Mouse (Mus musculus): ENCODE data around the gene Aifm3. TPM values are rescaled to one million over a fixed set of nuclear protein-coding genes. Genes with fewer than 3 reads are reported as not detected.

Gene Aifm3
- polyA plus RNA-seq, 1 experiment = 4.6 TPM

- TF ChIP-seq CTCF (IDR thresholded peaks at IDR 0.05; ENCODE audit: control insufficient read depth, insufficient read depth, insufficient replicate concordance, low read depth, low read length) = no peak
- H3K36me3 ChIP-seq (ENCODE audit: control insufficient read depth, insufficient read depth, low read length) = no peaks in the 10 kb centered on the region; the same call in none of the 2 replicates
- no peak overlapping the region for H3K27ac ChIP-seq (ENCODE audit: control insufficient read depth, insufficient read depth, low read depth, low read length)
- H3K4me3 ChIP-seq (ENCODE audit: control insufficient read depth, low read depth, low read length) = no peak overlapping the region
- H3K4me1 ChIP-seq (ENCODE audit: control insufficient read depth, insufficient read depth, low read length) = peaks cover 7% of the 10 kb centered on the region
- H3K27me3 ChIP-seq (ENCODE audit: control insufficient read depth, insufficient read depth, low read length) = no peaks in the 10 kb centered on the region
Observed at GRCm38 (mm10) chr16:17486505-17486904, 2.9 kb upstream of the Aifm3 start.

- no peak for TF ChIP-seq POLR2A (IDR thresholded peaks at IDR 0.05; ENCODE audit: control insufficient read depth, low read depth, low read length)
- TF ChIP-seq CTCF (IDR thresholded peaks at IDR 0.05; ENCODE audit: control insufficient read depth, insufficient read depth, insufficient replicate concordance, low read depth, low read length) = peak; percentile 30; the same call in 1 of the 2 replicates
- Histone ChIP-seq H3K4me1 (ENCODE audit: control insufficient read depth, insufficient read depth, low read length) (peaks cover 7% of the 10 kb centered on the region), H3K36me3 (ENCODE audit: control insufficient read depth, insufficient read depth, low read length) (no peaks in the 10 kb centered on the region; the same call in 1 of the 2 replicates), H3K27me3 (ENCODE audit: control insufficient read depth, insufficient read depth, low read length) (no peaks in the 10 kb centered on the region), H3K4me3 (ENCODE audit: control insufficient read depth, low read depth, low read length) (peak overlapping the region; percentile 32; the same call in 1 of the 2 replicates), H3K27ac (ENCODE audit: control insufficient read depth, insufficient read depth, low read depth, low read length) (no peak overlapping the region)
Observed at GRCm38 (mm10) chr16:17488478-17489468, 638 bp upstream of the Aifm3 start.

- Histone ChIP-seq H3K27me3 (ENCODE audit: control insufficient read depth, insufficient read depth, low read length) (no peaks in the 10 kb centered on the region), H3K4me1 (ENCODE audit: control insufficient read depth, insufficient read depth, low read length) (peaks cover 7% of the 10 kb centered on the region), H3K27ac (ENCODE audit: control insufficient read depth, insufficient read depth, low read depth, low read length) (no peak overlapping the region), H3K36me3 (ENCODE audit: control insufficient read depth, insufficient read depth, low read length) (no peaks in the 10 kb centered on the region), H3K4me3 (ENCODE audit: control insufficient read depth, low read depth, low read length) (no peak overlapping the region)
- TF ChIP-seq CTCF (IDR thresholded peaks at IDR 0.05; ENCODE audit: control insufficient read depth, insufficient read depth, insufficient replicate concordance, low read depth, low read length) = no peak
- TF ChIP-seq POLR2A (IDR thresholded peaks at IDR 0.05; ENCODE audit: control insufficient read depth, low read depth, low read length) = no peak
Observed at GRCm38 (mm10) chr16:17491154-17491553, 1.7 kb downstream of the Aifm3 start.

- H3K27ac ChIP-seq (ENCODE audit: control insufficient read depth, insufficient read depth, low read depth, low read length) = no peak overlapping the region
- TF ChIP-seq POLR2A (IDR thresholded peaks at IDR 0.05; ENCODE audit: control insufficient read depth, low read depth, low read length) (no peak), CTCF (IDR thresholded peaks at IDR 0.05; ENCODE audit: control insufficient read depth, insufficient read depth, insufficient replicate concordance, low read depth, low read length) (no peak)
- no peaks in the 10 kb centered on the region for H3K27me3 ChIP-seq (ENCODE audit: control insufficient read depth, insufficient read depth, low read length)
- H3K4me3 ChIP-seq (ENCODE audit: control insufficient read depth, low read depth, low read length) = no peak overlapping the region
- no peaks in the 10 kb centered on the region for H3K36me3 ChIP-seq (ENCODE audit: control insufficient read depth, insufficient read depth, low read length)
- H3K4me1 ChIP-seq (ENCODE audit: control insufficient read depth, insufficient read depth, low read length) = peaks cover 7% of the 10 kb centered on the region
Observed at GRCm38 (mm10) chr16:17491896-17492561, 2.6 kb downstream of the Aifm3 start.

- Histone ChIP-seq H3K27ac (ENCODE audit: control insufficient read depth, insufficient read depth, low read depth, low read length) (peak overlapping the region; percentile 44), H3K4me1 (ENCODE audit: control insufficient read depth, insufficient read depth, low read length) (no peaks in the 10 kb centered on the region; the same call in 1 of the 2 replicates), H3K4me3 (ENCODE audit: control insufficient read depth, low read depth, low read length) (no peak overlapping the region), H3K36me3 (ENCODE audit: control insufficient read depth, insufficient read depth, low read length) (no peaks in the 10 kb centered on the region), H3K27me3 (ENCODE audit: control insufficient read depth, insufficient read depth, low read length) (no peaks in the 10 kb centered on the region)
- TF ChIP-seq CTCF (IDR thresholded peaks at IDR 0.05; ENCODE audit: control insufficient read depth, insufficient read depth, insufficient replicate concordance, low read depth, low read length) (no peak), POLR2A (IDR thresholded peaks at IDR 0.05; ENCODE audit: control insufficient read depth, low read depth, low read length) (no peak)
Observed at GRCm38 (mm10) chr16:17496499-17497305, 7.3 kb downstream of the Aifm3 start.

- Histone ChIP-seq H3K4me1 (ENCODE audit: control insufficient read depth, insufficient read depth, low read length) (no peaks in the 10 kb centered on the region), H3K36me3 (ENCODE audit: control insufficient read depth, insufficient read depth, low read length) (no peaks in the 10 kb centered on the region), H3K4me3 (ENCODE audit: control insufficient read depth, low read depth, low read length) (no peak overlapping the region), H3K27ac (ENCODE audit: control insufficient read depth, insufficient read depth, low read depth, low read length) (no peak overlapping the region), H3K27me3 (ENCODE audit: control insufficient read depth, insufficient read depth, low read length) (no peaks in the 10 kb centered on the region)
- TF ChIP-seq CTCF (IDR thresholded peaks at IDR 0.05; ENCODE audit: control insufficient read depth, insufficient read depth, insufficient replicate concordance, low read depth, low read length) = no peak
- no peak for TF ChIP-seq POLR2A (IDR thresholded peaks at IDR 0.05; ENCODE audit: control insufficient read depth, low read depth, low read length)
Observed at GRCm38 (mm10) chr16:17499249-17499883, 10.0 kb downstream of the Aifm3 start.
